Mouse (Mus musculus) G1E (cell line): ENCODE results near the gene Rere.

Source experiments
- CTCF ChIP-seq: IDR thresholded peaks from 2 replicates; pipeline ENCODE4 v1.5.1; 2012; ENCODE audit warnings: low read depth, low read length, inconsistent platforms, mixed read lengths
- GATA1 ChIP-seq: IDR thresholded peaks from 2 replicates; pipeline ENCODE4 v1.6.1; 2012; ENCODE audit warnings: borderline replicate concordance, low read length, inconsistent platforms, mixed read lengths

- TF ChIP-seq GATA1, result no peak
- TF ChIP-seq CTCF, result no peak
These were observed 5.5 kb downstream of the Rere start for GRCm38 (mm10) chr4:150286980-150287379.
